Mouse (Mus musculus): ENCODE measurements around the gene Dppa5a.
"Not testable (repeated sequence)": the region's sequence is repeated elsewhere in the genome, so short reads cannot be mapped to it uniquely, and the experiment has no call there.

The Dppa5a gene

GRCm38 (mm10) chr9:78367959-78368358 is at the start of gene Dppa5a:
Gene Dppa5a (minus strand): TSS chr9:78368177.
- DNase-seq (ENCODE audit: low read depth, low spot score): not testable (repeated sequence)

- DNase-seq (ENCODE audit: low read depth, low spot score): no peak
These were observed 33.6 kb upstream of the Dppa5a start for GRCm38 (mm10) chr9:78401596-78401995.

- DNase-seq (ENCODE audit: low read depth, low spot score): no peak
These were observed 32.6 kb upstream of the Dppa5a start for GRCm38 (mm10) chr9:78400570-78400969.

DNA sequence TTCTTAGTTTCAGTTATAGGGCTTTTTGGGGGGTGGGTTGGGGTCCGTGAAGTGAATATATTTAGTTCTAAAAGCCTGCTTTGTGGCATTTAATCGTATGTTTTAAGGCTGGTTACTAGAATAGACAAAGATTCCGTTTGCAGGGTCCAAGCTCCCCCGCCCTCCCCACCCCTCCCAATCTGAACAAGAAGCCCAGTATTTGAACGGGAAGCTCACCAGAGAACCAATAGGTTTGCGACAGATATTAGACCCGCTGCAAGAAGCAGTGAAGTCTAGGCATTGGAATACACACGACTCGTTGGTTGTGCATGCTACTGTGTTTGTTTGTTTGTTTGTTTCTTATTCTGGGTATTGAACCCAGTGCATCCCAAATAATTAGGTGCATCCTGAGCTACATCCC is 28.5 kb upstream of the Dppa5a start:
- no peak for DNase-seq (ENCODE audit: low read depth, low spot score)

DNA sequence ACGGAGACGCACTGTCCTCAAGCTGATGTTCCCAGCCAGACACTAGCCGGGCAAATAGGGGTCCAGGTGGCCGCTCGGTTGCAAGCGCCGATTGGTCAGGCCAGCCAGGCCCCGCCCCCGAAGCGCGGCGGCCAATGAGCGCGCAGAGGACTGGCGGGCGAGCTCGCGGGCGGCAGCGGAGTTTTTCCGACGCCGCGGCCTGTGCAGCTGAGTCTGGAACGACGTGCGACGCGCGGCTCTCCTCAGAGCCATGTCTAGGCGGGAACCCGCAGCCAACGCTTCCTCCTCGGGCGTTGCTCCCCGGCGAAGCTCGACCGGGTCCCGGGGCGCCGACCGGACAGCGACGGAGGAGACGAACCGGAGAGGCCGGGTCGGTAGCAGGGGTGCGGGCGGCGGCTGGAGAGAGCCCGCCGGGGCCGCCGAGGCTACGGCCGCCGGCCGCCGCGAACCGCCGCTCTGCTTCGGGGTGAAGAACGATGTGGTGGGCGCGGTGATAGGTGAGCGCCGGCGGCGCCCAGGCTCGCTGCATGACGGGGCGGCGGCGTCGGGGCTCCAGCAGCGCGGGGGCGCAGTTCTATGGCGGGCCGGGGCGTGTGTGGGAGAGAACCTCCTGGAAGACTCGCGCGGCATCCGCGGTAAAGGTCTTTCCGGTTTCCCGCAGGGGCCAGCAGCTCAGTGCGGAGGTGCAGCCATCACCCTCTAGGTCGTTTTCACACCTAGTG is 27.8 kb upstream of the Dppa5a start, which contains the start of gene Ddx43:
Gene Ddx43, plus strand, starts transcription at position 148 of the 722 bp plus-strand sequence.
- peak; percentile 68 for DNase-seq (ENCODE audit: low read depth, low spot score)

DNA sequence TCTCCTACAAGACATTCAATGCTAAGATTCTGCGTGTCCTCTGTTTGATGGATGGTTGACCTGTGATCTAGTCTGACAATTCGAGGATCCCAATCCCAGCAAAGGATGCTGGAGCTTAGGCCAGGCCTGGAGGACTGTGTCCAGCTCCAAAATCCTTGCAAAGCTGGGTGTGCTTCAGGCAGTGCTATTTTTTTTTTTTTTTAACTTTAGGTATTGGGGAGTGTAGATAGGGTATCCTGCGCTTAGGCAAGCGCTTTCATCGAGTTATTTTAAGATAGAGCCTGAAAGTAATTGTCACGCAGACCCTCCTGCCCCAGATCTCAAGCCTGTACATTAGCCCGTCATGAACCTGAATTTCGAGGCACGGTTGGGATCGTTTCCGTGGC is 27.3 kb upstream of the Dppa5a start:
- no peak for DNase-seq (ENCODE audit: low read depth, low spot score)

DNA sequence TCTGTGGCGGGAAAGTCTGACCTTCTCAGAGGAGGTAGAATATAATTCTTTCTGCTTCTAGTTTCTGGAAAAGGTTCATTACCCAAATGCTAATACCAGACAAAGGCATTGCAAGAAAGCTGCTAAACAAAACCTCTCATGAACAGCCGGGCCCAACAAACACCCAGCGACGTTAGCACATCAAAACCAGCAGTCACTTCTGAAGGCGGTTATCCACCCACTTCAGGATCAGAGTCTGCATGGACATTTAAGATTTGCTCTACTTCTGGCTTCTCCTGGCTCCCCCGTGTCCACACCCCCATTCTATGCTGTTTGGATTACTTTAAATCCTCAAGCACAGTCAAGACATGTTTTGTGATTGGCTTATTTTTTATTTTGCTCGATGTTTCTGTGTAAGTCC is 26.6 kb upstream of the Dppa5a start:
- no peak for DNase-seq (ENCODE audit: low read depth, low spot score)

DNA sequence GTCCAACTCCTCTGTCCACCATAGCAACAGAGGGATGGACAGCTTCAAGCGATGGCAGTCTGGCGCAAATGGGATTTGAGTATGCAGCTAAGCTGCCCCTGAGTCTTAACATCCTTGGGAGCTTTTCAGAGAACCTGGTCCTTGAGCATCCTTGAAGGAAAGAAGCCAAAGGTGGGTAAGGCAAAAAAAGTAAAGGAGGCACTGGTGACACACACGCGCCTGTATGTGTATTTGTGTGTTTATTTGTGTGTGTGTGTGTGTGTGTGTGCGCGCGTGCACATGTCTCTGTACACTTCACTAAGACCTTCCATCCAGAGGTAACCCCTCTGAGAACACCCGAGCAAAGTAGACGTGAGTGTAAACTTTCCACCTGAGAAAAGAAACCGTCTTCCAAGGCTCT is 25.8 kb upstream of the Dppa5a start:
- no peak for DNase-seq (ENCODE audit: low read depth, low spot score)

GRCm38 (mm10) chr9:78389981-78390380 is 22.0 kb upstream of the Dppa5a start:
- no peak for DNase-seq (ENCODE audit: low read depth, low spot score)

DNA sequence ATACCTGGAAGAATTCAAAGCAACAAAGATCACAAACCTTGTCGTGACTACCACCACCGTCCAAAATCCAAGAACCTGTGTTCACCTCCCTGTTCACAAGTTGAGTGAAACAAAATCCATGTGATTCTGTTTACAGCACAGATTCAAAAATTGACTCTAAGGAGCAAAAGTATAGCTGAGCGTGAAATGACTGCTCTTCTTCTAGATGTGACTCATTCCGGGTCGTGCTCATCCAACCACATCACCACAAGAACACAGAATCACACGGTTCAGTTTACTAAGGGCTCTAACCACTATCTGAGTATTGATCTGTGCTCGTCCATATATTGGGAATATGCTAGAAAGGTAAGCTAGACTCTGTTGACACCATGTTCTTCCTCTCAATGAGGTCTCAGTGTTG is 19.0 kb upstream of the Dppa5a start:
- peak; percentile 13 for DNase-seq (ENCODE audit: low read depth, low spot score)

DNA sequence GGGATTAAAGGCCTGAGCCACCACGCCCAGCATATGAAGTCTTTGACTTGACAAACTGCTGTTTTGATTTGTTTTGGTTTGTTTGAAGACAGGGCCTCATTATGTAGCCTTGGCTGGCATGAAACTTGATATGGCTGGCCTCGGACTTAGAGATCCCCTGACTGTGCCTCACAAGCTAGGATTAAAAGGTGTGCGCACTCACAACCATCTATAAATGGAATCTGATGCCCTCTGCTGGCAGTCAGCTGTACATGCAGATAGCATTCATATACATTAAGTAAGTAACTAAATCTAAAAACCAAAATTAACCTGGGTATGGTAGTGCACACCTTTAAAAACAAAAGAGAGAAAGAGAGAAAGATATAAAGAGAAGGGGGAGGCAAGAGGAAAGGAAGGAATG is 17.9 kb upstream of the Dppa5a start:
- DNase-seq (ENCODE audit: low read depth, low spot score): no peak

- no peak for DNase-seq (ENCODE audit: low read depth, low spot score)
These were observed 10.3 kb upstream of the Dppa5a start, which contains the start of gene Ooep for GRCm38 (mm10) chr9:78378113-78378785. Gene Ooep (minus strand): TSS chr9:78378725.

DNA sequence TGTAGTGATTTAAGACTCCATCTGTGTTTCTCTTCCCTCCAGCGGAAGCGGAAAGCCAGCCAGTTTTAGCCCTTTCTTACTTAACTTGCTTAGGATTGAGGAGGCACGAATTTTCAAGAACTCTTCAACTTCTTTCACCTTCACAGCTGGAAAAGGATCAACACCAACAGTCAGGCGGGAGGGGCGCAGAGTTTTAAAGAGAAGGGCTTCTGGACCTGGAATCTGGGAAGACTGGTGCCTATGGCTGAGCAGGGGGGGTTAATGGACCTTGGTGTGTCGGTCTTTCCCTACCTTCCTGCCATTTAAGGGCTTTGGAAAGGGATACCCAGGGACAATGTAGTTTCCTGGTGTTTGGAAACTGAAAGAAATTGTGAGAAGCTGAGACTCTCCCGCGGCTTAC is 9.6 kb upstream of the Dppa5a start:
- DNase-seq (ENCODE audit: low read depth, low spot score): no peak

- no peak for DNase-seq (ENCODE audit: low read depth, low spot score)
These were observed 7.5 kb upstream of the Dppa5a start for GRCm38 (mm10) chr9:78375486-78375885.

DNA sequence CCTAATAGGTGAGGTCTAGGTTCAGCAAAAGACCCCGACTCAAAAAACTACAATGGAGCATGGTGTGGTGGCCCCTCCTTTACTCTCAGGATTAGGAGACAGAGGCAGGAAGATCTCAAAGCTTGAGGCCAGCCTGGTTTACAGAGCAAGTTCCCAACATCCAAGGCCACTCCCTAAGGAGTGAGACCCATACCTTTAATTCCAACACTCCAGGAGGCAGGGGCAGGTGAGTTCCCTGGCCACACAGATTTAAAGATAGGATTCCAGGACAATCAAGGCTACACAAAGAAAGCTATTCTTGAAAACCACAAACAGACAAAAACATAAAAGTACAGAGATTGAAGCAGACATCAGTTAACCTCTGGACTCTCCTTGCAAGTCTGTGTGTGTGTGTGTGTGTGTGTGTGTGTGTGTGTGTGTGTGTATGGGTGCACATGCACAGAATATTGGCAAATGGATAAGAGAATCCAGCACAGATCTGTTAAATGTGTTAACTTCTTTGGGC is 7.0 kb upstream of the Dppa5a start:
- DNase-seq (ENCODE audit: low read depth, low spot score): no peak

GRCm38 (mm10) chr9:78374397-78374796 is 6.4 kb upstream of the Dppa5a start:
- DNase-seq (ENCODE audit: low read depth, low spot score): no peak

GRCm38 (mm10) chr9:78372827-78373504 is 5.0 kb upstream of the Dppa5a start:
- no peak for DNase-seq (ENCODE audit: low read depth, low spot score)

DNA sequence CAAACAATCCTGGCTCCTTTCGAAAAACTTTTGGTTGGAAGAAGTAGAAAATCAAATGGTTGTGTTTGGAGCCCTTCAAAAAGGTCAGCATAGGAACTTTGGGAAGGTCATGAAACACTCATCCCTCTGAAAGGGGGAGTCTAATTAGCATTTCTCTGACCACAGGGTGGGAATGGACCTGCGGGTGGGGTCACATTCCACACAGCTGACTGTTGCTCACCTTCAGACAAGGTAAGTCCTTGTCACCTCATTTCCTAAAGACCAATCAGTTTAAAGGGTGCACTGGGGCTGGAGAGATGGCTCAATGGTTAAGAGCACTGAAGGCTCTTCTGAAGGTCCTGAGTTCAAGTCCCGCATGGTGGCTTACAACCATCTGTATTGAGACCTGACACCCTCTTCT is 3.5 kb upstream of the Dppa5a start:
- no peak for DNase-seq (ENCODE audit: low read depth, low spot score)

DNA sequence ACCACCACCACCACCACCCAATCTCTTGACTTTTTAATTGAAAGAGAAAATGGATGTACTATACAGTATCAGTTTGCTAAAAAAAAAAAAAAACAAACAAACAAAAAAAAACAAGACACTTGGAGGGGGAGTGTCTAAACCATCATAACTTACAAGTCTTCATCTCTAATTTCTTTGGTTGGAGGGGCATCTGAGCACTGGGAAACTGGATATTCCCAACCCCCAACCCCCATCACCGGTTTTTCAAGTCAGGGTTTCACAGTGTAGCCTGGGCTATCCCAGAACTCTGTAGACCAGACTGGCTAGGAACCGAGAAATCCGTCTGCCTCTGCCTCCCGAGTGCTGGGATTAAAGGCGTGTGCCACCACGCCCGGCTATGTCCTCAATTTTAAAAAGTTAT is 1.8 kb upstream of the Dppa5a start:
- no peak for DNase-seq (ENCODE audit: low read depth, low spot score)

GRCm38 (mm10) chr9:78369349-78369748 is 1.4 kb upstream of the Dppa5a start:
- DNase-seq (ENCODE audit: low read depth, low spot score): no peak

DNA sequence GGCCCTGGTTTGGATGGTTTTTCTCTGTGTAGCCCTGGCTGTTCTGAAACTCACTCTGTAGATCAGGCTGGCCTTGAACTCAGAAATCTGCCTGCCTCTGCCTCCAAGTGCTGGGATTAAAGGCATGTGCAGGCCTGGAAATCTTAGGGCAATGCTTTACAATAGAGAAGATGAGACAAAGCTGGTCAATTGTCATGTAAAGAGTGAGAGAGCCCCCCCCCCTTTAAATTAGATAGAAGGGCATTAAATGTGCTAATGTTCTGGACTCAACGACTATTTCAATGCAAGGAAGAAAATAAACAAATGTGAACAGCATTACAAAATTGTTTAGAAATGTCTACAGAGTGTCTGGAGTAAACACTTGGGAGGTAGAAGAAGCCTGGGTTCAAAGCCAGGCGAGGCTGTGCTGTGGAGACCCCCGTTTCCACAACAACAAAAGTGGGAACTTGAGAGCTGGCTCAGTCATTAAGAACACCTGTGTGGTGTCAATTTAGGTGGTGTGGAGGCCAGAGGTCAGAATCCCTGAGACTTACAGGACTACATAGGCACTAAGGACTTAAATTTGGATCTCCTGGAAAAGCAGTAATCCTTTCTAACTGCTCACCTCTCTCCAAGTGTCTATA is 805 bp upstream of the Dppa5a start:
- DNase-seq (ENCODE audit: low read depth, low spot score): no peak

Data from CD4-positive helper T cell, adult 2 months (primary cell).